Mouse (Mus musculus) MEL (cell line): Measurements from ENCODE around the gene Lrrc25.

ENCODE experiments used
- CHD2 ChIP-seq: IDR thresholded peaks from 2 replicates; pipeline ENCODE4 v1.6.1; 2011; ENCODE audit warnings: low read length, improper control_type of control experiment
- CTCF ChIP-seq, 3 experiments: IDR thresholded peaks in 2 of 3; conservative IDR thresholded peaks in 1 of 3; 2 replicates each; pipeline ENCODE4 v1.5.1; 2011 to 2012; ENCODE audit warnings: low read length in 3 of 3, low read depth in 2 of 3, mild to moderate bottlenecking in 2 of 3, improper control_type of control experiment in 1 of 3, inconsistent platforms in 1 of 3, mixed read lengths in 1 of 3, moderate library complexity in 1 of 3; ENCODE audit not compliant: control insufficient read depth in 1 of 3, insufficient read depth in 1 of 3, poor library complexity in 1 of 3, severe bottlenecking in 1 of 3
- ELF1 ChIP-seq: IDR thresholded peaks from 2 replicates; pipeline ENCODE4 v1.6.1; 2014; ENCODE audit warnings: low read depth, mild to moderate bottlenecking, inconsistent platforms, low read length, improper control_type of control experiment, moderate library complexity
- EP300 ChIP-seq, 2 experiments: IDR thresholded peaks; 2 replicates each; pipeline ENCODE4 v1.6.1; 2011; ENCODE audit warnings: improper control_type of control experiment in 2 of 2, low read length in 2 of 2, low read depth in 1 of 2, mild to moderate bottlenecking in 1 of 2
- MAFK ChIP-seq: IDR thresholded peaks from 2 replicates; pipeline ENCODE4 v1.6.1; 2011; ENCODE audit warnings: low read depth, mild to moderate bottlenecking, low read length, improper control_type of control experiment, borderline replicate concordance
- MAZ ChIP-seq: IDR thresholded peaks from 2 replicates; pipeline ENCODE4 v1.6.1; 2012; ENCODE audit warnings: low read depth, mild to moderate bottlenecking, inconsistent platforms, low read length, improper control_type of control experiment
- MYC ChIP-seq: IDR thresholded peaks from 2 replicates; pipeline ENCODE4 v1.6.1; 2011; ENCODE audit warnings: low read depth, mild to moderate bottlenecking, low read length, improper control_type of control experiment, moderate library complexity
- NELFE ChIP-seq: IDR thresholded peaks from 2 replicates; pipeline ENCODE4 v1.6.1; 2011; ENCODE audit warnings: low read depth, low read length, improper control_type of control experiment
- POLR2A ChIP-seq, 2 experiments: IDR thresholded peaks; 2 replicates each; pipeline ENCODE4 v1.6.1; 2011 to 2012; ENCODE audit warnings: low read length in 2 of 2, mild to moderate bottlenecking in 2 of 2, control low read depth in 1 of 2, improper control_type of control experiment in 1 of 2, low read depth in 1 of 2, moderate library complexity in 1 of 2; ENCODE audit not compliant: control insufficient read depth in 1 of 2, insufficient read depth in 1 of 2, poor library complexity in 1 of 2
- RAD21 ChIP-seq: IDR thresholded peaks from 2 replicates; pipeline ENCODE4 v1.6.1; 2011; ENCODE audit warnings: mild to moderate bottlenecking, low read depth, low read length, improper control_type of control experiment
- USF1 ChIP-seq: IDR thresholded peaks from 2 replicates; pipeline ENCODE4 v1.6.1; 2014; ENCODE audit warnings: low read depth, mild to moderate bottlenecking, inconsistent platforms, low read length, improper control_type of control experiment, moderate library complexity
- USF2 ChIP-seq, 2 experiments: IDR thresholded peaks; 2 replicates each; pipeline ENCODE4 v1.6.1; 2011 to 2012; ENCODE audit warnings: improper control_type of control experiment in 2 of 2, low read length in 2 of 2, borderline replicate concordance in 1 of 2, inconsistent platforms in 1 of 2, low read depth in 1 of 2, mild to moderate bottlenecking in 1 of 2; ENCODE audit not compliant: insufficient read depth in 1 of 2

GRCm38 (mm10) chr8:70663691-70664090, 47.7 kb downstream of the Lrrc25 start:
- no peak for TF ChIP-seq EP300 (IDR thresholded peaks at IDR 0.05; ENCODE audit: low read depth in 1 of 2, low read length in 2 of 2)
- TF ChIP-seq CTCF (IDR thresholded peaks at IDR 0.05 in 2 of 3, conservative IDR thresholded peaks at IDR 0.05 in 1 of 3; ENCODE audit: control insufficient read depth in 1 of 3, insufficient read depth in 1 of 3, low read depth in 2 of 3, low read length in 3 of 3, poor library complexity in 1 of 3, severe bottlenecking in 1 of 3): no peak
- TF ChIP-seq ELF1: no peak
- no peak for TF ChIP-seq RAD21
- no peak for TF ChIP-seq CHD2
- no peak for TF ChIP-seq POLR2A (IDR thresholded peaks at IDR 0.05; ENCODE audit: control insufficient read depth in 1 of 2, insufficient read depth in 1 of 2, low read depth in 1 of 2, low read length in 2 of 2, poor library complexity in 1 of 2)
- TF ChIP-seq MAZ: no peak
- no peak for TF ChIP-seq USF2 (IDR thresholded peaks at IDR 0.05; ENCODE audit: borderline replicate concordance in 1 of 2, insufficient read depth in 1 of 2, low read depth in 1 of 2, low read length in 2 of 2)
- TF ChIP-seq MYC: no peak
- TF ChIP-seq USF1: no peak
- TF ChIP-seq NELFE: no peak
- no peak for TF ChIP-seq MAFK
